Mouse (Mus musculus) adrenal gland (tissue): ENCODE data around the gene Olfr1431.
"Not testable (repeated sequence)": the region's sequence is repeated elsewhere in the genome, so short reads cannot be mapped to it uniquely, and the experiment has no call there.

ENCODE experiments used
- intact Hi-C: fragments of 180-260 bp; cut with DNase I; formaldehyde crosslinking; loops from one replicate; pipeline ENCODE4 v1.15.1; 2025
- long read RNA-seq, 2 experiments: library from polyadenylated mRNA; unstranded; transcript quantifications; one replicate each; pipeline ENCODE4 v2.0.0; 2020; ENCODE audit warnings: borderline replicate concordance in 1 of 2; ENCODE audit not compliant: insufficient replicate concordance in 1 of 2

The Olfr1431 gene
- long read RNA-seq, experiment 1, result 0 reads
- long read RNA-seq, experiment 2, result 0 reads

DNA sequence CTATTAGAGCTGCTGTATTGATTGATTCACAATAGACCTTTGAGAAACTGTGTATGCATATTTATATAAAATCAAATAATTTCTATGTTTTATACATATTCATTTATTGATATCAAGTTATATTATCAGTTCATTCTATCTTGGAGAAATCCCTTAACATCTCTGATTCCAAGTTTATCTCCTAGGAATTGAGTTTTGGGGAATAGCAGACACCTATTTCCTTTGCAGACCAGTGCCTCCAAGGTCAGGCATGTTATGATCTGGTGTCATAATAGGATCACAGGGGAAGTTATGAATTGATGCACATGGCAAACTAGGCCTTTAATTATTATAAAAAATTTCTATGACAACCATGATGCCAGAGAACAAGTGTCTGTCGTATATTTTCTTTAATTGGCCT is at the start of gene Olfr1431:
TSS of gene Olfr1431 (plus strand) at position 301 of the 400 bp plus-strand sequence.
- intact Hi-C loops, result no loop called here

GRCm38 (mm10) chr19:12170062-12170599 is 30.3 kb upstream of the Olfr1431 start, which contains the start of gene Olfr1555-ps1:
Gene Olfr1555-ps1 (minus strand): TSS chr19:12170112.
- intact Hi-C loops, result not testable (repeated sequence)

DNA sequence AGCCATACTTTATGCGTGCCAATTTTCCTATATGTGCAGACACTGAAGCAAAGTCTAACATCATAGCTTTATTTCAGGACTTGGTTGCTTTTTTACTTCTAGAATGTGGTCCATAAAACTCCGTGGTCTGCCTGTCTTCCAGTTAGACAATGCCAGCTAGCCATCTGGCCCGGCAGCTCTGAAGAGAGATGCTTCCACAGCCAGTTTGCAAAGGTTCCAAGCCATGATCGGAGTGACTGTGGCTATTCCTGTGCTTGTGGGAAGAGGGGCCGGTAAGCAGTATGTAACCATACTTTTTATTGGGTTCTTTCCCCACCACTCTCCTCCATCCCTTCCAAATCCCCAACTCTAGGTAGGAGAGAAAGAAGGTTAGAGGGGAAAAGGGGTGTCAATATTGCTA is 25.0 kb upstream of the Olfr1431 start:
- intact Hi-C loops, result not testable (repeated sequence)

GRCm38 (mm10) chr19:12199076-12199475 is 1.4 kb upstream of the Olfr1431 start:
- intact Hi-C loops, result not testable (repeated sequence)

GRCm38 (mm10) chr19:12232496-12232895 is 32.1 kb downstream of the Olfr1431 start, which contains the start of gene Olfr1432:
Gene Olfr1432 (minus strand): TSS chr19:12232596.
- intact Hi-C loops, result not testable (repeated sequence)

- intact Hi-C loops, result no loop called here
Measured at GRCm38 (mm10) chr19:12241559-12241958, 41.1 kb downstream of the Olfr1431 start, which contains the start of gene Olfr262. Gene Olfr262 (minus strand): TSS chr19:12241659.

DNA sequence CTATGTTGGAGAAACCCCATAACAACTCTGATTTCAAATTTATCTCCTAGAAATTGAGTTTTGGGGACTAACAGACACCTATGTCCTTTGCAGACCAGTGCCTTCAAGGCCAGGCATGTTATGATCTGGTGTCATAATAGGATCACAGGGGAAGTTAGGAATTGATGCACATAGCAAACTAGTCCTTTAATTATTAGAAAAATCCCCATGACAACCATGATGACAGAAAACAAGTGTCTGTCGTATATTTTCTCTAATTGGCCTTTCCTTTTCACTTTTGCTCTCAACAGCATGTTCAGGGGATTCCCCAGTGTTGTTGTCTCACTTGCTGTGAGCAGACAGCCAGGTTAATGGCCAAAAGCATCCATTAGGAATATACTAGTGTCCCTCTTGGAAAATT is 60.3 kb downstream of the Olfr1431 start, which contains the start of gene Olfr235:
TSS of gene Olfr235 (plus strand) at position 301 of the 400 bp plus-strand sequence.
- intact Hi-C loops, result no loop called here
